Mouse (Mus musculus): Measurements from ENCODE around the gene Cd2bp2. TPM values are rescaled to one million over a fixed set of nuclear protein-coding genes. Genes with fewer than 3 reads are reported as not detected.
"Not testable (repeated sequence)": the region's sequence is repeated elsewhere in the genome, so short reads cannot be mapped to it uniquely, and the experiment has no call there.

Gene Cd2bp2
- polyA plus RNA-seq, 3 experiments from 2014 or later, result 43.2 to 56.9 (median 48.7) TPM

- ATAC-seq, result peak; percentile 68
Observed at GRCm38 (mm10) chr7:127188305-127189276, 7.3 kb downstream of the Cd2bp2 start.

GRCm38 (mm10) chr7:127187351-127187750 lies 8.5 kb downstream of the Cd2bp2 start:
- ATAC-seq, result no peak

GRCm38 (mm10) chr7:127185601-127186000 lies 10.2 kb downstream of the Cd2bp2 start:
- no peak for ATAC-seq

- ATAC-seq, result no peak
Observed at GRCm38 (mm10) chr7:127184720-127185119, 11.1 kb downstream of the Cd2bp2 start.

- no peak for ATAC-seq
Observed at GRCm38 (mm10) chr7:127183828-127184227, 12.0 kb downstream of the Cd2bp2 start.

GRCm38 (mm10) chr7:127183345-127183744 lies 12.5 kb downstream of the Cd2bp2 start:
- ATAC-seq, result no peak

GRCm38 (mm10) chr7:127181724-127182123 lies 14.1 kb downstream of the Cd2bp2 start:
- not testable (repeated sequence) for ATAC-seq

GRCm38 (mm10) chr7:127180783-127181182 lies 15.1 kb downstream of the Cd2bp2 start:
- ATAC-seq, result peak; percentile 57

GRCm38 (mm10) chr7:127176937-127177336 lies 18.9 kb downstream of the Cd2bp2 start:
- peak; percentile 89 for ATAC-seq

GRCm38 (mm10) chr7:127166501-127166900 lies 29.3 kb downstream of the Cd2bp2 start:
- ATAC-seq, result peak; percentile 53

- peak; percentile 87 for ATAC-seq
Observed at GRCm38 (mm10) chr7:127165607-127166493, 30.0 kb downstream of the Cd2bp2 start.

GRCm38 (mm10) chr7:127164002-127164401 lies 31.8 kb downstream of the Cd2bp2 start:
- ATAC-seq, result no peak

- no peak for ATAC-seq
Observed at GRCm38 (mm10) chr7:127162546-127162945, 33.3 kb downstream of the Cd2bp2 start.

- no peak for ATAC-seq
Observed at GRCm38 (mm10) chr7:127157548-127157947, 38.3 kb downstream of the Cd2bp2 start.

GRCm38 (mm10) chr7:127153477-127153876 lies 42.4 kb downstream of the Cd2bp2 start:
- ATAC-seq, result no peak

GRCm38 (mm10) chr7:127152464-127152863 lies 43.4 kb downstream of the Cd2bp2 start:
- no peak for ATAC-seq

- no peak for ATAC-seq
Observed at GRCm38 (mm10) chr7:127147901-127148300, 47.9 kb downstream of the Cd2bp2 start.

- no peak for ATAC-seq
Observed at GRCm38 (mm10) chr7:127146267-127146603, 49.6 kb downstream of the Cd2bp2 start.

- no peak for ATAC-seq
Observed at GRCm38 (mm10) chr7:127145387-127146266, 50.2 kb downstream of the Cd2bp2 start.

GRCm38 (mm10) chr7:127144412-127144811 lies 51.4 kb downstream of the Cd2bp2 start:
- ATAC-seq, result peak; percentile 90

- ATAC-seq, result no peak
Observed at GRCm38 (mm10) chr7:127142666-127143065, 53.2 kb downstream of the Cd2bp2 start.

GRCm38 (mm10) chr7:127142214-127142613 lies 53.6 kb downstream of the Cd2bp2 start:
- no peak for ATAC-seq

Data from inflammation-experienced regulatory T-cells, adult 6 months (primary cell).